Mouse (Mus musculus) myocyte (in vitro differentiated cells): ENCODE measurements around the gene Ccdc172. TPM values are rescaled to one million over a fixed set of nuclear protein-coding genes. Genes with fewer than 3 reads are reported as not detected.

Source experiments
- H3K27me3 ChIP-seq: one replicate; pipeline ENCODE4 v1.6.1; 2011; ENCODE audit not compliant: control insufficient read depth, insufficient read depth, insufficient read length
- H3K36me3 ChIP-seq: one replicate; pipeline ENCODE4 v1.6.1; 2011; ENCODE audit not compliant: control insufficient read depth, insufficient read depth
- H3K4me2 ChIP-seq: one replicate; pipeline ENCODE4 v1.6.1; 2011; ENCODE audit warnings: low read depth, control low read depth
- H3K4me3 ChIP-seq: one replicate; pipeline ENCODE4 v1.5.1; 2011; ENCODE audit warnings: mild to moderate bottlenecking, control low read depth, moderate library complexity
- H3K79me2 ChIP-seq: one replicate; pipeline ENCODE4 v1.6.1; 2011; ENCODE audit not compliant: control insufficient read depth, insufficient read depth
- H3ac ChIP-seq: one replicate; pipeline ENCODE4 v1.6.1; 2011; ENCODE audit not compliant: control insufficient read depth, insufficient read length
- CEBPB ChIP-seq: IDR thresholded peaks from 2 replicates; pipeline ENCODE4 v1.6.1; 2011; ENCODE audit warnings: mild to moderate bottlenecking, moderate library complexity; ENCODE audit not compliant: poor library complexity, insufficient read depth, severe bottlenecking
- E2F4 ChIP-seq: IDR thresholded peaks from one replicate; pipeline ENCODE4 v1.6.1; 2011; ENCODE audit warnings: mild to moderate bottlenecking, control low read depth, moderate library complexity; ENCODE audit not compliant: insufficient read depth
- MAX ChIP-seq: IDR thresholded peaks from one replicate; pipeline ENCODE4 v1.6.1; 2011; ENCODE audit warnings: low read depth, mild to moderate bottlenecking, control low read depth
- MYOD1 ChIP-seq, 3 experiments: IDR thresholded peaks; one replicate each; pipeline ENCODE4 v1.6.1; 2011; ENCODE audit warnings: control low read depth in 2 of 3, low read depth in 2 of 3, mild to moderate bottlenecking in 2 of 3, moderate library complexity in 1 of 3; ENCODE audit not compliant: insufficient read length in 2 of 3, control insufficient read depth in 1 of 3
- MYOG ChIP-seq, 3 experiments: IDR thresholded peaks; one replicate each; pipeline ENCODE4 v1.6.1; 2011; ENCODE audit warnings: control low read depth in 2 of 3, low read depth in 2 of 3, mild to moderate bottlenecking in 2 of 3; ENCODE audit not compliant: insufficient read length in 2 of 3, control insufficient read depth in 1 of 3, insufficient read depth in 1 of 3
- POLR2A ChIP-seq: IDR thresholded peaks from one replicate; pipeline ENCODE4 v1.6.1; 2011; ENCODE audit warnings: low read depth, mild to moderate bottlenecking, control low read depth, moderate library complexity; ENCODE audit not compliant: insufficient read length
- POLR2AphosphoS2 ChIP-seq: IDR thresholded peaks from one replicate; pipeline ENCODE4 v1.6.1; 2011; ENCODE audit warnings: low read depth, control low read depth; ENCODE audit not compliant: insufficient read length
- REST ChIP-seq: IDR thresholded peaks from one replicate; pipeline ENCODE4 v1.6.1; 2011; ENCODE audit warnings: mild to moderate bottlenecking, control low read depth, moderate library complexity; ENCODE audit not compliant: insufficient read depth, insufficient read length
- SRF ChIP-seq: IDR thresholded peaks from one replicate; pipeline ENCODE4 v1.6.1; 2011; ENCODE audit warnings: low read depth; ENCODE audit not compliant: control insufficient read depth, insufficient read length
- TCF12 ChIP-seq: IDR thresholded peaks from one replicate; pipeline ENCODE4 v1.6.1; 2011; ENCODE audit warnings: mild to moderate bottlenecking, control low read depth; ENCODE audit not compliant: poor library complexity, insufficient read depth, severe bottlenecking
- TCF3 ChIP-seq: IDR thresholded peaks from one replicate; pipeline ENCODE4 v1.6.1; 2011; ENCODE audit warnings: low read depth, control low read depth; ENCODE audit not compliant: insufficient read length
- USF1 ChIP-seq: IDR thresholded peaks from one replicate; pipeline ENCODE4 v1.6.1; 2011; ENCODE audit warnings: low read depth, mild to moderate bottlenecking, control low read depth, moderate library complexity
- polyA plus RNA-seq: library from polyadenylated mRNA; unstranded; fragments of >200 nt; fragmentation: generic; extraction: Trizol; gene quantifications from one replicate; pipeline ENCODE4 v1.2.1, GENCODE M21; 2012; ENCODE audit warnings: missing spikeins

The Ccdc172 gene
- polyA plus RNA-seq, result not detected

DNA sequence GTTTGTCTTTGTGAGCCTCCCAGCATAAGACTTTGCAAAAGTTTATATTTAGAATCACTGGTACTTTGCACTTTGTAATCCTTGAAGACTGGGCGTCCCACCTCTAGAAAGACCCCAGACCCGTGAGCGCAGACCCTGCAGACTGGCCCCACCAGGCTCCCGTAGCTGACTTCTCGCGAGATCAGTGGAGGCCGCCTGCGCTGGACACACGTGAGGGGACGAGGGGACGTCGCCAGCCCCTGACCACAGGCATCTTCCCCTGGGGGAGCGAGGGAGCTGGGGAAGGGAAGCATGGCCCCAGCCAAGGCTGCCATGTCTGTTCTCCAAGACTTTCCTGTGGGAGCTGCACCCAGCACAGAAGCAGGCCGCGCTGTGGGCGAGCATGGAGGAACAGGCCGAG is at the start of gene Ccdc172:
Gene Ccdc172, plus strand, starts transcription at position 176 of the 400 bp plus-strand sequence.
- Histone ChIP-seq H3K27me3 (no peaks in the 10 kb centered on the region), H3K36me3 (no peaks in the 10 kb centered on the region), H3ac (no peak within 1 kb of the TSS), H3K79me2 (no peaks in the 10 kb centered on the region), H3K4me3 (no peak within 1 kb of the TSS), H3K4me2 (no peak within 1 kb of the TSS)
- TF ChIP-seq TCF3, result no peak
- no peak for TF ChIP-seq SRF
- no peak for TF ChIP-seq POLR2A
- no peak for TF ChIP-seq REST
- no peak for TF ChIP-seq E2F4
- TF ChIP-seq POLR2AphosphoS2, result no peak
- no peak for TF ChIP-seq MYOG (IDR thresholded peaks at IDR 0.05; ENCODE audit: control insufficient read depth in 1 of 3, insufficient read depth in 1 of 3, insufficient read length in 2 of 3, low read depth in 2 of 3)
- TF ChIP-seq USF1, result no peak
- TF ChIP-seq MAX, result no peak
- TF ChIP-seq CEBPB, result no peak
- TF ChIP-seq TCF12, result no peak
- TF ChIP-seq MYOD1 (IDR thresholded peaks at IDR 0.05; ENCODE audit: control insufficient read depth in 1 of 3, insufficient read length in 2 of 3, low read depth in 2 of 3), result no peak

DNA sequence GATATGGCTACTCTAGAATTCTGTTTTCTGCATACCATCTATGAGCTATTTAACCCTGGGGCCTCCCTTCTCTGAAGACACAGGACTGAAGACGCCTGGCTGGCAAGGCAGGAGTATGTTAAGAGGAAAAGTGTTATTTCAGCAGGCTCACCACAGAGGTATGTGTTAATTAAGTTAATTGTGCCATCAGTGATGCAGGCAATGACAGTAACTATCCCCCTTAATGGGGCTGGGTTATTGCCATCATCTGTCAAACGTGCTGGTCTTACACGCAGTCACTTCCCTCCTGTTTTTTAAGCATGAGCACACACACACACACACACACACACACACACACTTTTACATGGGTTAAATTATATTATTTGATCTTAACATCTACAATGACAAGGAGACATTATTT is 48.0 kb upstream of the Ccdc172 start:
- Histone ChIP-seq H3K79me2 (no peaks in the 10 kb centered on the region), H3K4me2 (no peak overlapping the region), H3K4me3 (no peak overlapping the region), H3ac (no peak overlapping the region), H3K27me3 (no peaks in the 10 kb centered on the region), H3K36me3 (no peaks in the 10 kb centered on the region)
- no peak for TF ChIP-seq POLR2A
- no peak for TF ChIP-seq MAX
- no peak for TF ChIP-seq SRF
- TF ChIP-seq TCF3, result no peak
- TF ChIP-seq REST, result no peak
- TF ChIP-seq TCF12, result no peak
- no peak for TF ChIP-seq CEBPB
- no peak for TF ChIP-seq E2F4
- no peak for TF ChIP-seq MYOD1 (IDR thresholded peaks at IDR 0.05; ENCODE audit: control insufficient read depth in 1 of 3, insufficient read length in 2 of 3, low read depth in 2 of 3)
- TF ChIP-seq POLR2AphosphoS2, result no peak
- no peak for TF ChIP-seq MYOG (IDR thresholded peaks at IDR 0.05; ENCODE audit: control insufficient read depth in 1 of 3, insufficient read depth in 1 of 3, insufficient read length in 2 of 3, low read depth in 2 of 3)
- TF ChIP-seq USF1, result no peak

DNA sequence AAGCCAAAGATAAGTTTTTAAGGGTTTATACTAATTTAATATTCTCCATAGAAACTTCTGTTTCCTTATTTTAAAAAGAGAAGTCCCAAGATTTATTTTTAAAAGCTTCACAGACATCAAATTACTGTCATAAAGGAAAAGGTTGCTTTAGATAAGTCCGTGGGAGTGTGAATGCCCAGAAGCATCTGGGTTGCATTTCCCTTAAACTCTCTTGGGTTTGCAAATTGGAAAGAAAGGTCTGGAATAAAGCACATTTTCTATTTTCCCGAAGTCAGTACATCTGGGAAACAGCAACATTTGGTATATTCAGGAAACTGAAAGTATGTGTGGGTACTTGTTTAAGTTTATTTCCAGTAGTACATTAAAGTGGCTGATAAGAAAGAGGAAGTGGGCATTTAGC is 43.5 kb upstream of the Ccdc172 start:
- Histone ChIP-seq H3K4me2 (no peak overlapping the region), H3K27me3 (no peaks in the 10 kb centered on the region), H3K36me3 (no peaks in the 10 kb centered on the region)

DNA sequence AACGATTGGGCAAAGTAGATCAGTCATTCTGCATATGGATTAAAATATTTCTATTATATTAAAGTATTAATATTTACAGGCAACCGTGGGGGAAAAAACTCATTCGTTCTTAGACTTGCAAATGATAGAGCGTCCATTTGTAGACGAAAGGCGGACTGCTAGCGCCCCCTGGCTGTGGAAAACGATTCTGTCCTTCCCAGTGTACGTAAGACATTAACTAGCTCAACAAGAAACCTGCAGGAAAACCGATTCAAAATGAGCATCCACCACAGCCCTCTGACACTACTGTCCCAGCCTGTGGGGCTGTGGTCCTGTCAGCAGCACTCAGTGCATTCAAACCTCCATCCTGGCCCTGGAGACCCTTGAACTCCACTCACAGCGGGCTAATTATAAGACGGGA is 42.4 kb upstream of the Ccdc172 start:
- no peak for TF ChIP-seq REST
- no peak for TF ChIP-seq USF1
- TF ChIP-seq TCF3, result no peak
- TF ChIP-seq MYOG (IDR thresholded peaks at IDR 0.05; ENCODE audit: control insufficient read depth in 1 of 3, insufficient read depth in 1 of 3, insufficient read length in 2 of 3, low read depth in 2 of 3), result no peak
- no peak for TF ChIP-seq TCF12
- TF ChIP-seq POLR2A, result no peak
- TF ChIP-seq POLR2AphosphoS2, result no peak
- no peak for TF ChIP-seq CEBPB
- no peak for TF ChIP-seq E2F4
- no peak for TF ChIP-seq MAX
- TF ChIP-seq SRF, result no peak
- no peak for TF ChIP-seq MYOD1 (IDR thresholded peaks at IDR 0.05; ENCODE audit: control insufficient read depth in 1 of 3, insufficient read length in 2 of 3, low read depth in 2 of 3)
- no peaks in the 10 kb centered on the region for H3K79me2 ChIP-seq
- H3ac ChIP-seq, result no peak overlapping the region
- peak overlapping the region; percentile 27 for H3K4me2 ChIP-seq
- H3K4me3 ChIP-seq, result no peak overlapping the region
- no peaks in the 10 kb centered on the region for H3K27me3 ChIP-seq
- no peaks in the 10 kb centered on the region for H3K36me3 ChIP-seq

More for the DNA sequence above, 43.5 kb upstream of the Ccdc172 start:
- no peak overlapping the region for H3K4me3 ChIP-seq
- H3K79me2 ChIP-seq, result no peaks in the 10 kb centered on the region
- TF ChIP-seq MYOD1 (IDR thresholded peaks at IDR 0.05; ENCODE audit: control insufficient read depth in 1 of 3, insufficient read length in 2 of 3, low read depth in 2 of 3), result no peak
- no peak for TF ChIP-seq TCF3
- no peak for TF ChIP-seq MAX
- TF ChIP-seq POLR2AphosphoS2, result no peak
- no peak for TF ChIP-seq E2F4
- no peak for TF ChIP-seq MYOG (IDR thresholded peaks at IDR 0.05; ENCODE audit: control insufficient read depth in 1 of 3, insufficient read depth in 1 of 3, insufficient read length in 2 of 3, low read depth in 2 of 3)
- no peak for TF ChIP-seq REST
- no peak for TF ChIP-seq POLR2A
- no peak for TF ChIP-seq SRF
- no peak for TF ChIP-seq TCF12
- no peak for TF ChIP-seq CEBPB
- TF ChIP-seq USF1, result no peak
- no peak overlapping the region for H3ac ChIP-seq

DNA sequence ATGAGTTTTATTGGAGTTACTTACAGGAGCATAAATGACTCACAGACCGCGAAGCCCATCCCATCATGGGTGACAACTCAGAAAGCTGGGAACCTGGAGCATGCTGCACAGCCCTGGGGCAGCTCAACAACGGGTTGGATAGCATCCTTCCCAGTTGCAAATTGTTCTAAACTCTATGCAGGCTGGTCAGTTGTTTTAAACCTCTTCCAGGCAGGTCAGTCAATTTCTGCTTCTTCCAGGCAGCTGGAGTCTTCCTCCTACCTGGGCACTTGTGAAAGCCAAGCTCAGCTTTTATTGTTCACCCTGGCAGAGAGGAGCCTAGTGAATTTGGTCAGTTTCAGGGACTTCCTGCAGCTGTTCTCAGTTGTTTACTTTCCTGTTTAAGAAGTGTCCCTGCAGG is 37.5 kb upstream of the Ccdc172 start:
- no peak overlapping the region for H3ac ChIP-seq
- H3K36me3 ChIP-seq, result no peaks in the 10 kb centered on the region
- no peaks in the 10 kb centered on the region for H3K79me2 ChIP-seq
- TF ChIP-seq MYOD1 (IDR thresholded peaks at IDR 0.05; ENCODE audit: control insufficient read depth in 1 of 3, insufficient read length in 2 of 3, low read depth in 2 of 3) (no peak), MYOG (IDR thresholded peaks at IDR 0.05; ENCODE audit: control insufficient read depth in 1 of 3, insufficient read depth in 1 of 3, insufficient read length in 2 of 3, low read depth in 2 of 3) (no peak), POLR2A (no peak), CEBPB (no peak), TCF3 (no peak), USF1 (no peak), POLR2AphosphoS2 (no peak), REST (no peak)
- H3K4me3 ChIP-seq, result no peak overlapping the region
- H3K27me3 ChIP-seq, result no peaks in the 10 kb centered on the region
- H3K4me2 ChIP-seq, result no peak overlapping the region
